Mouse (Mus musculus): ENCODE results near the gene Man1c1.

GRCm38 (mm10) chr4:134600060-134600459 is 104.0 kb downstream of the Man1c1 start:
- TF ChIP-seq CTCF (IDR thresholded peaks at IDR 0.05; ENCODE audit: low read depth) (no peak), EP300 (optimal IDR thresholded peaks at IDR 0.05) (no peak)
